Comparison of ENCODE assay signal across 11 mouse cellular contexts in the genomic region with DNA sequence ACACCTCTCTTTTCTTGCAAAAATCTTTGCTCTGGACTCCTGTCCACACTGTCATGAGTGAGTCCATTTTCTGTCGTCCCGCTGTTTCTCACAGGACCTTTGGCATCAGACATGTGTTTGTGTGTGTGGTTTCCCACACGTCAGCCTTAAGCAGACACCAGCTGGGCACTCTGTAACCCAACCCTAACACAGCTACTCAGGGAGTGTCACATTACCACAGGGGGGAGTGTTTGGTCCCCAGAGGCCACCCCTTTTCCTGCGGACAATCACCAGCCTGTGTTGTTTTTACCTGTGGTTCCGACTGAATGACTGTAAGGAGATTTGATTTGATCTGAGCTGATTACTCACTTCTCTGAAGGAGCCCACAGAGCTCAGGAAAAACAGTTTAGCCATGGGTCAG. TPM values are rescaled to one million over a fixed set of nuclear protein-coding genes. Genes with fewer than 3 reads are reported as not detected.
DNase-seq lines count a peak whose midpoint lies in the region; ATAC-seq lines count a peak whose summit lies in the region.
"Had no signal": no experiment of that assay in that cellular context is flagged by ENCODE, and none has a peak within 500 bp of the region (broad histone marks: within the 10 kb centered on the region; RNA-seq: fewer than 3 reads in every experiment).

No protein-coding gene starts in this region.

- no peak overlapping the region for H3K9ac ChIP-seq in hindbrain, embryonic 12.5 days
- H3K9ac ChIP-seq in hindbrain, embryonic 14.5 days, result no peak overlapping the region
- H3K9ac ChIP-seq in embryonic facial prominence, embryonic 11.5 days (replicated peaks; ENCODE audit: low read length), result peak overlapping the region; percentile 22; the same call in 1 of the 2 replicates
- H3K9ac ChIP-seq in limb, embryonic 12.5 days (replicated peaks), result no peak overlapping the region
- H3K9ac ChIP-seq: hindbrain, embryonic 13.5 days; lung, embryonic 15.5 days; neural tube, embryonic 12.5 days had no signal

- no peak for DNase-seq in hindbrain, embryonic 14.5 days (ENCODE audit: low spot score)
- DNase-seq in 3134 (ENCODE audit: extremely low read depth, insufficient read length, low spot score), result peak; percentile 45
- DNase-seq in embryonic facial prominence, embryonic 11.5 days (ENCODE audit: low spot score), result peak; percentile 70
- DNase-seq in testis, postnatal 14 days (ENCODE audit: low spot score), result no peak
- no peak for DNase-seq in adrenal gland, postnatal 4 days (ENCODE audit: low spot score in 2 of 2)
- no peak for DNase-seq in yolk sac, embryonic 10.5 days (ENCODE audit: low spot score)

- H3K36me3 ChIP-seq in hindbrain, embryonic 12.5 days, result no peaks in the 10 kb centered on the region
- H3K36me3 ChIP-seq in hindbrain, embryonic 14.5 days (replicated peaks; ENCODE audit: control insufficient read depth, insufficient read depth), result no peaks in the 10 kb centered on the region
- H3K36me3 ChIP-seq in embryonic facial prominence, embryonic 11.5 days (replicated peaks; ENCODE audit: control insufficient read depth, insufficient read depth, low read depth, low read length), result no peaks in the 10 kb centered on the region
- H3K36me3 ChIP-seq in limb, embryonic 12.5 days, result no peaks in the 10 kb centered on the region
- H3K36me3 ChIP-seq: hindbrain, embryonic 13.5 days; lung, embryonic 15.5 days; neural tube, embryonic 12.5 days had no signal

- peaks cover 29% of the 10 kb centered on the region for H3K4me1 ChIP-seq in hindbrain, embryonic 12.5 days
- H3K4me1 ChIP-seq in hindbrain, embryonic 14.5 days (replicated peaks; ENCODE audit: control insufficient read depth, insufficient read depth, low read length), result peaks cover 19% of the 10 kb centered on the region
- H3K4me1 ChIP-seq in embryonic facial prominence, embryonic 11.5 days (ENCODE audit: control insufficient read depth, insufficient read depth, low read length), result peaks cover 14% of the 10 kb centered on the region
- peaks cover 63% of the 10 kb centered on the region for H3K4me1 ChIP-seq in limb, embryonic 12.5 days (replicated peaks)

- no peak overlapping the region for H3K4me2 ChIP-seq in hindbrain, embryonic 12.5 days (replicated peaks)
- H3K4me2 ChIP-seq in hindbrain, embryonic 14.5 days (replicated peaks), result no peak overlapping the region
- peak overlapping the region; percentile 16; the same call in 1 of the 2 replicates for H3K4me2 ChIP-seq in embryonic facial prominence, embryonic 11.5 days (ENCODE audit: low read depth, low read length)
- no peak overlapping the region for H3K4me2 ChIP-seq in limb, embryonic 12.5 days
- H3K4me2 ChIP-seq: hindbrain, embryonic 13.5 days; lung, embryonic 15.5 days; neural tube, embryonic 12.5 days had no signal

- no peak for ATAC-seq in hindbrain, embryonic 12.5 days (ENCODE audit: low FRiP score)
- no peak for ATAC-seq in hindbrain, embryonic 14.5 days (ENCODE audit: low FRiP score)
- ATAC-seq in embryonic facial prominence, embryonic 11.5 days (replicated peaks; ENCODE audit: insufficient number of reproducible peaks, low FRiP score, low TSS enrichment, low read depth), result peak; percentile 70
- no peak for ATAC-seq in limb, embryonic 12.5 days (ENCODE audit: insufficient number of reproducible peaks, insufficient read depth, low FRiP score, low TSS enrichment, low read depth)

- no peak overlapping the region for H3K4me3 ChIP-seq in hindbrain, embryonic 12.5 days
- H3K4me3 ChIP-seq in hindbrain, embryonic 14.5 days (replicated peaks; ENCODE audit: low read length), result no peak overlapping the region
- H3K4me3 ChIP-seq in embryonic facial prominence, embryonic 11.5 days (ENCODE audit: low read depth, low read length), result no peak overlapping the region
- no peak overlapping the region for H3K4me3 ChIP-seq in limb, embryonic 12.5 days (replicated peaks)
- H3K4me3 ChIP-seq: hindbrain, embryonic 13.5 days; lung, embryonic 15.5 days; neural tube, embryonic 12.5 days had no signal

- peak overlapping the region; percentile 32; the same call in 1 of the 2 replicates for H3K27ac ChIP-seq in hindbrain, embryonic 12.5 days
- H3K27ac ChIP-seq in hindbrain, embryonic 14.5 days, result no peak overlapping the region
- H3K27ac ChIP-seq in embryonic facial prominence, embryonic 11.5 days (replicated peaks; ENCODE audit: low read depth, low read length), result no peak overlapping the region
- H3K27ac ChIP-seq in limb, embryonic 12.5 days, result peak overlapping the region; percentile 18; the same call in 1 of the 2 replicates
- H3K27ac ChIP-seq: hindbrain, embryonic 13.5 days; lung, embryonic 15.5 days; neural tube, embryonic 12.5 days had no signal

- H3K27me3 ChIP-seq in hindbrain, embryonic 12.5 days, result 0 out of 2 replicates have a peak, but pooled peaks cover 10% of the 10 kb centered on the region
- H3K27me3 ChIP-seq in hindbrain, embryonic 14.5 days (ENCODE audit: control insufficient read depth, insufficient read depth, low read length), result no peaks in the 10 kb centered on the region
- H3K27me3 ChIP-seq in embryonic facial prominence, embryonic 11.5 days (ENCODE audit: control insufficient read depth, insufficient read depth, low read length), result no peaks in the 10 kb centered on the region
- H3K27me3 ChIP-seq in limb, embryonic 12.5 days, result no peaks in the 10 kb centered on the region
- H3K27me3 ChIP-seq: lung, embryonic 15.5 days; neural tube, embryonic 12.5 days had no signal

- 25% methylated on average over 5 of the region's 5 CpGs for WGBS in hindbrain, embryonic 12.5 days
- 37% methylated on average over 5 of the region's 5 CpGs for WGBS in hindbrain, embryonic 14.5 days
- 5% methylated on average over 5 of the region's 5 CpGs for WGBS in embryonic facial prominence, embryonic 11.5 days
- whole genome bisulfite sequencing in limb, embryonic 12.5 days, result 5% methylated on average over 5 of the region's 5 CpGs

- H3K9me3 ChIP-seq in hindbrain, embryonic 12.5 days (replicated peaks), result peaks cover 3% of the 10 kb centered on the region; the same call in 1 of the 2 replicates
- H3K9me3 ChIP-seq in hindbrain, embryonic 14.5 days (ENCODE audit: control insufficient read depth, low read length), result no peaks in the 10 kb centered on the region
- H3K9me3 ChIP-seq in embryonic facial prominence, embryonic 11.5 days (replicated peaks; ENCODE audit: control insufficient read depth, low read length), result no peaks in the 10 kb centered on the region
- H3K9me3 ChIP-seq in limb, embryonic 12.5 days, result peaks cover 6% of the 10 kb centered on the region; the same call in 1 of the 2 replicates
- H3K9me3 ChIP-seq: hindbrain, embryonic 13.5 days; lung, embryonic 15.5 days; neural tube, embryonic 12.5 days had no signal

RNA-seq across cellular contexts. Expression of a gene that starts 39.3 kb away (rescaled TPM):
- 2.8 and 4.1 TPM in 2 replicates for polyA plus RNA-seq in hindbrain, embryonic 12.5 days (2016; fragmentation: Nextera tagmentation; extraction: Ambion mirVana)
- 1.0 and 1.7 TPM in 2 replicates for polyA plus RNA-seq in hindbrain, embryonic 14.5 days (2014; fragmentation: Nextera tagmentation; extraction: Ambion mirVana)
- 3.8 and 4.1 TPM in 2 replicates for polyA plus RNA-seq in embryonic facial prominence, embryonic 11.5 days (2014; fragmentation: Nextera tagmentation; extraction: Ambion mirVana)
- 4.8 and 5.2 TPM in 2 replicates for polyA plus RNA-seq in limb, embryonic 12.5 days (2016; fragmentation: Nextera tagmentation; extraction: Ambion mirVana)
- total RNA-seq in adrenal gland, postnatal 4 days (2021), result 10 to 100 TPM; 20.3 to 26.9 TPM

Comparison
In these comparisons a context has a peak if more than half of its experiments do, and no peak if none do; other contexts are left out.
1. H3K27ac ChIP-seq: peak in hindbrain, embryonic 12.5 days (single experiment) and limb, embryonic 12.5 days (single experiment); none in hindbrain, embryonic 14.5 days (single experiment) and embryonic facial prominence, embryonic 11.5 days (single experiment).
2. DNase-seq: peak in 3134 (single experiment) and embryonic facial prominence, embryonic 11.5 days (single experiment); none in hindbrain, embryonic 14.5 days (single experiment), testis, postnatal 14 days (single experiment), adrenal gland, postnatal 4 days (0 of 2) and yolk sac, embryonic 10.5 days (single experiment).